Mouse (Mus musculus): ENCODE results near the gene Gls.

Gls gene

DNA sequence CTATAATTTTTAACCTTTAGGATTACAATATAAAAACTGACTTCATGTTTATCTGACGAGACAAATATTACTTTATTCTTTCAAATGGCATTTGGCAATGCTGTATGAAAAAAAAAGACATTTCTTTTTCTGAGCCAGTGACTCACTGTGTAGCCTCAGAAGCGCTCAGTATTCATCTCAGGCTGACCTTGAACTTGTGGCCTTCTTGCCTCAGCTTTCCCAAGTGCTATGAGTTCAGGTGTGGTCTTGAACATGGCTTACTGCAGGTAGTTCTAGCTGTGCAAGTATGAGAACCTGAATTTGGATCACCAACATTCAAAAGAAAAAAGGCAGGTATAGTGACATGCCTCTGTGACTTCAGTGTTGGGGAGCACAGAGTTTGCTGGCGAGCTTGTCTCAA, 112.0 kb downstream of the Gls start:
- DNase-seq (ENCODE audit: low spot score) = no peak

DNA sequence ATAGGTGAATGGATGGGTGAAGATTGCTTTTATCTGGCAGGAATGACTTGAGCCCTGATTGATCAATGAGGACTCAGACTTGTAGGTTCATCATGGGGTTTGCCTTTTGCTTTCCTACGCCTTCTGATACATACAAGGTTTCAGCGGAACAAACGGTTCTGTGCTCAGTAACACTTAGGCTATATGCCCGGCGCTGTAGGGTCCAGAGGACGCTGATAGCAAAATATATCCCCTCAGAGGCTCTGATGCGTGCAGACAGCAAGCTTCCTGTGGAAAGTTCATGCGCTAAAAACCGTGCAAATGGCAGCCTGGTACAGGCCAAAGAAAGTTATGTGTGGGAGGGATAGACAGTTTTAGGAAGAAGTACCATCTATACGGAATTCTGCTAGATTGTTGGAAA, 112.8 kb downstream of the Gls start:
- no peak for DNase-seq (ENCODE audit: low spot score)

DNA sequence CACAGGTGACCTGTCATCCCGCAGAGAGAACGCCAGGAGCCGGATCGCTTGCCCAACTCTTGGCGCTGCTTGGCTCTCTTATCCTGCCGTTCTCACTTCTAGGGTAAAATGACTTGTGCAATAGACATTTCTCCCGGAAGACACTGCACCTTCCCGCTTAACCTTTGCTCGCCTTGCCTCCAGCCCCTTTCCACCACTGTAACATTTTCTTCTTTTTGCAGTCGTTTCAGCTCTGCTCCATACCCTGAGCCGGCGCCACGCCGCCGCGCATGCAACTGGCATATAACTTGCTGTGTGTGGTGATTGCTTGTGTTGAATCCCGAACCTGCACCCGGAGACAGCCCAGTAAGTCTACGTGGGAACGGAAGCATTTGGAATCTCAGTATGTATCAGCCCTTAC, 113.3 kb downstream of the Gls start:
- no peak for DNase-seq (ENCODE audit: low spot score)

DNA sequence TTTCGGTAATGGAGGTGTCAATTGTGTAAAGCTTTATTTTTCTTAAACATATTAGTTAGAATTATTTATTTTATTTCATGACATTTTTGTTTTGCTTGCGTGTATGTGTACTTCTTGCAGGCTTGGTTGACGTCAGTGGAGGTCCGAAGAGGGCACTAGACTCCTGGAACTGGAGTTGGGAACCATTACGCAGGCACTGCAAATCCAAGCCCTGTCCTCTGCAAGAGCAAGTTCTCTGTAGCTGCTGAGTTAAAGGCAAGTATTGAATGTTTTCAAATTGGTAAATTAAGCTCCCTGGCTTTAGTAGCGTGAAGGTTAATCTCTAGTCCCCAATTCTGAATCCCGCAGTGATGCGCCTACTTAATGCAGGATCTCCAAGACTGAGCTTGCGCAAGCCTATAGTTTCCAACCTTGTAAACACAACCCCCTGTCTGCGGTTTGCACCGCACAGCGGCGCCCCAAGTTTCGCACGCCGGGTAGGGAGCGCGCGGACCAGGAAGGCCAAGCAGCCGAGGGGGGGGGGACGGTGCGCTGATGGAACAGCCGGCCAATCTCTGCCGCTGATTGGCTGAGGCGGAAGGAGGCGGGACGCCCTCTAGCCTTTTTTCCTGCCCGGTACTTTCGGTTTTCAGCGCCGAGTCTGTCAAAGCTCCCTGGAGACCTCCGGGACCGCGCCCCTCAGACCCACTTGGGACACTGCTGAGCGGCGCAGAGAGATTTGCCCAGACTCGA, 114.0 kb downstream of the Gls start, which contains the start of gene Stat1:
Gene Stat1, plus strand, starts transcription at position 581 of the 732 bp plus-strand sequence.
- DNase-seq (ENCODE audit: low spot score) = peak; percentile 85

DNA sequence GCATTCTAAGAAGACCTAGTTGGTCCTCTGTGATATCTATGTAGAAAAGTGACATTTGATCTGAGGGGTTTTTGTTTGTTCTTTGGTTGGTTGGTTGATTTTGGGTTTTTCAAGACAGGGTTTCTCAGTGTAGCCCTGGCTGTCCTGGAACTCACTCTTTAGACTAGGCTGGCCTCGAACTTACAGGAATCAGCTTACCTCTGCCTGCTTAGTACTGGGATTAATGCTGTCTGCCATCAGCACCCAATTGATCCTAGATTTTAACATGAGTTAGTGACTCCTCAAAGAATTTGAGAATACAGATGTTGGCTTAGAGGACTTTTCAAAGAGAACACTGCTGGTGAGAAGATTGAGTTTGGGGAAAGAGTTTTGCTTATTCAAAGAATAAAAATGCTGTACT, 115.3 kb downstream of the Gls start:
- DNase-seq (ENCODE audit: low spot score) = no peak

DNA sequence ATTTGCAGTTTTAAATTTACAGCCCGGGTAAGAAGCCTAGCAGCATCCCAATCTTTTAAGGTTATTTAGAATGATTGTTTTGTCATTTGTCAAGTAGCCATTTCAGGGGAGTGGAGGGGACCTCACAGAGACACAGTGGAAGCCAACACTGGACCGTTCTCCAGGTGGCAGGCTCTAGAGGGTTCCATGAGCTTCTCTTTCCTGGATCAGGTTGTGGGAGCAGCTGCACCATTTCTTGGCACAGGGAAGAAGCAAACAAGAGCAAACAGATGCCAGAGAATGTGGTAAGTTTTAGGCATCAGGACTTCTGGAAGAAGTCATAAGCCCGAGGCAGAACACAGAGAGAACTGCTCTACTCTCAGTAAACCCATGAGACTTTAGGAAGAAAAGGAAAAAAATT, 116.6 kb downstream of the Gls start:
- no peak for DNase-seq (ENCODE audit: low spot score)

DNA sequence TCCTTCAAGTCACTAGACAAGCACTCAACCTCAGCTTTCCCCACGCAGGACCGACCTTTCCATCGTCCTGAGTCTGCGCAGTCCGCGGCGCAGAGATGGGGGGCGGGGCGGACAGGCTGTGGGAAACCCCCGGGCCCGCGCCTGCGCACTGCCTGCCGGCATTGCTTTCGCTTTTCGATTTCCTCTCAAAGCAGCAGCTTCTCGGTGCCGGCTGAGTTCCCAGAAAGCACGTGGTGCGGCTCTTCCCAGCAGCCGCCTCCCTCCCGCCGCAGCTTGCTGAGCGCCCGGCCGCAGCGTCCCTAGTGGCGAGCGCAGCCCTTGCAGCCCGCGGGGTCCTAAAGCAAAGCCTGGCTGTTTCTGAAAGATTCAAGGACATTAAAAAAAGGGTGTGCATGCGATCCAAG, 119.4 kb downstream of the Gls start:
- peak; percentile 98 for DNase-seq (ENCODE audit: low spot score)

Measured in layer of hippocampus, adult 11-12 months (tissue).